Mouse (Mus musculus): Measurements from ENCODE around the gene Ghrl. TPM values are rescaled to one million over a fixed set of nuclear protein-coding genes. Genes with fewer than 3 reads are reported as not detected.
A peak's percentile ranks its signal among the peaks of the same experiment; 100 is the strongest.

The Ghrl gene
- polyA plus RNA-seq, 2 experiments, result 0.11 to 0.29 TPM

DNA sequence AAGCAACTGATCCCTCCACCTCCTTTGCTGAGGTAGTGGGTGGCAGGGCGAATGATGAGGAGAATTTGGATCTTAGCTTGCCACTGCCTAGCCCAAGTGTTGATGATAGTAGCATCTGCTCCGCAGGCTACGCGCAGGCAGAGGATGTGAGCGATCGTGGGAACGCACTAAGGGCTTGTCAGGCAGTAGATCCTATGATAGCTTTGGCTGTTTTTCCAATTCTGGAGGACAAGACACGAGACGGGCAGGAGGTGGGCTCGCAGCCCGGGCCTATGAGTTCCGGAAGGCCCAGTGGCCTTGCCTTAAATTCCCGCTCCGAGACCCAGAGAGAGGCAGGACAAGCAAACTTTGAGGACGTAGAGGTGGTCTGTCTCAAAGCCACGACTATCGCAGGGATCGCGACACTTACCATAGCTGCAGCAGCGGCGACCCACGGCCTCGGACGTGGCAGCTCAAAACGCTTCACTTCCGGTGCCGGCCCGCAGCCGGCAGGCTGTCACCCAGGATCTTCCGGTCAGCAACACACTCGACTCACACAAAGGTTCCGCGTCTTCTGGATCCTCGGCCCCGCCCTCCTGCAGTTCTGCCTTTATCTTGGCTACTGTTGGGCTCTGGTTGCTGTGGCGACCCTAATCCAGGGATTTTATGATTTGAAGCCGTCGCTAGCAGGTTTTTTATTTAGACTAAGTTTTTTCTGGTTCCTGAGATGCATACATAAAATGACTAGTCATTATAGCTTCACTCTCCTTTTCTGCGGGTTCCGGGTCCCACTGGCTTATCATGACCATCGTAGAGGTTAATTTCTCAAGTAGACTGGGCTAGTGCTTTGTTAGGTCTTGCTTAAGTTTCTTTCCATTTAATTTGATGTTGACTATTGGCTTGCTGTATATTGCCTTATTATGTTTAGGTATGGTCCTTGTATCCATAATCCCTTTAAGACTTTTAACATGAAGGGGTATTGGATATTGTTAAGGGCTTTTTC lies 20.8 kb upstream of the Ghrl start, which contains the start of gene Sec13:
Sec13 (minus strand) TSS at position 508 of the 982 bp plus-strand sequence.
- H3K4me3 ChIP-seq (ENCODE audit: insufficient read depth in 1 of 2, low read depth in 2 of 2, low read length in 2 of 2), result peak within 1 kb of the TSS; percentile 98
- no peaks in the 10 kb centered on the region for H3K9me3 ChIP-seq (ENCODE audit: control insufficient read depth, low read length)
- DNase-seq (ENCODE audit: low read depth in 3 of 3, low spot score in 3 of 3) (peak; percentile 75 to 79 (median 78)), ATAC-seq (ENCODE audit: insufficient read depth) (peak; percentile 85)
- H3K4me2 ChIP-seq (ENCODE audit: low read depth), result peak within 1 kb of the TSS; percentile 91
- H3K4me1 ChIP-seq (replicated peaks; ENCODE audit: control insufficient read depth in 2 of 2, insufficient read depth in 2 of 2, low read length in 1 of 2), result peaks cover 4 to 9% of the 10 kb centered on the region in 2 experiments; a peak in 3 of 4 replicates
- peak within 1 kb of the TSS; percentile 96 for H3K9ac ChIP-seq (replicated peaks)
- TF ChIP-seq EP300 (IDR thresholded peaks at IDR 0.05; ENCODE audit: low read depth) (no peak), CTCF (IDR thresholded peaks at IDR 0.05; ENCODE audit: low read depth) (no peak)
- H3K27ac ChIP-seq, result peak within 1 kb of the TSS; percentile 47
- H3K36me3 ChIP-seq (replicated peaks; ENCODE audit: control insufficient read depth, insufficient read depth, low read depth), result peaks cover 12% of the 10 kb centered on the region
- WGBS (ENCODE audit: insufficient replicate concordance), result 6% methylated on average over 41 of the region's 41 CpGs
- H3K27me3 ChIP-seq (ENCODE audit: control insufficient read depth, insufficient read depth, low read length), result no peaks in the 10 kb centered on the region

DNA sequence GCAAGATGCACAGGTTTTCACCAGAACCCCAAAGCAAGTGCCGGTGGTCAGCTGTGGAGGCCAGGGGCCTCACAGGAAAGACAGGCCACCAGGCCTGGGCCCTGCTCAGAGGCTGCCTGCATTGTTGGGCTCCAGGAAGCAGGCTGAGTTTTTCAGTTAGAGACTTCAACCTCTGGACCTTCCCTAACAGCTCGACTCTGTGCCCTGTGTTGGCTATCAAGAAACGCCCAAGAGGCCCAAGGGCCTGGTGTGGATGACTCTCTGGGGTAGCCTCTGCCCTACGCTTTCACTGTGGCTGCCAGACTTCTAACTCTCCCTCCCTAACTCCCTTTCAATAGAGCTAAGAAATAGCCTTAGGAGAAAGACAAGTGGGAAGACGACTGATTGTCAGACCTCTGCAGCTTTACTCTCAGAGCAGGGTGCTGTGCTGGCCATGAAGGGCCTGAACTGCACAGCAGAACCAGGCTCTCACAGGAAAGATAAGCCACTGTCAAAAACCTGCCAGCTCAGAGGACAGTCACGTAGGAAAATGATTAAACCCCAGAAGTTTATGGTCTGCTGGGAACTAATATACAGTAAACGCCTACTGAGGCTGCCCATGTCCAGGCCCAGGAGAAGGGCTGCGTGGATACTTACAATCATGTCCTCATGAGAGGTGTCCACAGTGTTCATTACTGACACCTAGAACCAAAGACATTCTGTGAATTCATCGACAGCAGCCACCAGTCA lies 17.8 kb upstream of the Ghrl start:
- no peaks in the 10 kb centered on the region for H3K27me3 ChIP-seq (ENCODE audit: control insufficient read depth, insufficient read depth, low read length)
- H3K4me1 ChIP-seq (replicated peaks; ENCODE audit: control insufficient read depth in 2 of 2, insufficient read depth in 2 of 2, low read length in 1 of 2), result peaks cover 4 to 9% of the 10 kb centered on the region in 2 experiments; a peak in 3 of 4 replicates
- no peaks in the 10 kb centered on the region for H3K9me3 ChIP-seq (ENCODE audit: control insufficient read depth, low read length)
- no peak overlapping the region for H3K4me3 ChIP-seq (ENCODE audit: insufficient read depth in 1 of 2, low read depth in 2 of 2, low read length in 2 of 2)
- TF ChIP-seq CTCF (IDR thresholded peaks at IDR 0.05; ENCODE audit: low read depth) (no peak), EP300 (IDR thresholded peaks at IDR 0.05; ENCODE audit: low read depth) (no peak)
- no peak overlapping the region for H3K9ac ChIP-seq (replicated peaks)
- H3K36me3 ChIP-seq (replicated peaks; ENCODE audit: control insufficient read depth, insufficient read depth, low read depth), result peaks cover 28% of the 10 kb centered on the region
- no peak for DNase-seq (ENCODE audit: low read depth in 3 of 3, low spot score in 3 of 3)
- ATAC-seq (ENCODE audit: insufficient read depth), result no peak
- H3K4me2 ChIP-seq (ENCODE audit: low read depth), result no peak overlapping the region
- no peak overlapping the region for H3K27ac ChIP-seq
- WGBS (ENCODE audit: insufficient replicate concordance), result 65% methylated on average over 9 of the region's 9 CpGs

DNA sequence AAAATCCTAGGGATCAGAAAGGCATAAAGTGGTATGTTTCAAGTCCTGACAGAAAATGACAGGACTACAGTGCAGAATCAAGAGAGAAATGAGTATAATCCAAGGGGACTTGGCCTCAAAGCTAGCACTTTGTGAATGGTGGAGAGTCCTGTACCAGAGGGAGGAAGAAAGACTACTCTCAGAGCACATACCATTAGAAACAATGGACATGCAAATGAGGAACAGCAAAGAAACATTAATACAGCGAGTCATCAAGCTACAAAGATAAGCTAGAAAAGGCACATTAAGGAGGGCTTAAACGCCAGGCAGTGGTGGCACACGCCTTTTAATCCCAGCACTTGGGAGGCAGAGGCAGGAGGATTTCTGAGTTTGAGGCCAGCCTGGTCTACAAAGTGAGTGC lies 11.6 kb upstream of the Ghrl start:
- Histone ChIP-seq H3K4me3 (ENCODE audit: insufficient read depth in 1 of 2, low read depth in 2 of 2, low read length in 2 of 2) (no peak overlapping the region), H3K36me3 (replicated peaks; ENCODE audit: control insufficient read depth, insufficient read depth, low read depth) (peaks cover 64% of the 10 kb centered on the region), H3K27ac (no peak overlapping the region), H3K9ac (replicated peaks) (no peak overlapping the region), H3K27me3 (ENCODE audit: control insufficient read depth, insufficient read depth, low read length) (no peaks in the 10 kb centered on the region), H3K9me3 (ENCODE audit: control insufficient read depth, low read length) (no peaks in the 10 kb centered on the region), H3K4me1 (replicated peaks; ENCODE audit: control insufficient read depth in 2 of 2, insufficient read depth in 2 of 2, low read length in 1 of 2) (no peaks in the 10 kb centered on the region), H3K4me2 (ENCODE audit: low read depth) (no peak overlapping the region)
- DNase-seq (ENCODE audit: low read depth in 3 of 3, low spot score in 3 of 3) (no peak), ATAC-seq (ENCODE audit: insufficient read depth) (no peak)
- TF ChIP-seq CTCF (IDR thresholded peaks at IDR 0.05; ENCODE audit: low read depth), result no peak
- TF ChIP-seq EP300 (IDR thresholded peaks at IDR 0.05; ENCODE audit: low read depth), result no peak
- 67% methylated on average over 3 of the region's 3 CpGs for WGBS (ENCODE audit: insufficient replicate concordance)

DNA sequence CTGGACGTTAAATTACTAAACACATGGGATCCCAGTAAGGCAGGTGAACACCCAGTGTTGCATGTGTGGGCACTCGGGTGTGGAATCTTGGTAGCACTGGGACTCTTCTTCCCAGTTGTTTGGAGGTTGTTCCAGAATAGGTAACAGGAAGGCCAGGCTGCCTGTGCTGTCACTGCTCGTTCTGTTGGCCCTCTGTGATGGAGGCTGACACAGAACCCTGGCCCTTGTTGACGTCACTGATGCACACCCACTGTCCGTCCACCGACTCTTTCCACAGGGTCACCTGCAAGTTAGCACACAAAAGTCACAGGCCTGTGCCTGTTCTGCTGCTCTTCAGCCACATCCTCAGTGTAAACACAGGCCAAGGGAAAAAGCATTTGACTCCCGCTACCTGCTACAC lies 8.5 kb upstream of the Ghrl start:
- H3K9ac ChIP-seq (replicated peaks), result no peak overlapping the region
- ATAC-seq (ENCODE audit: insufficient read depth) (no peak), DNase-seq (ENCODE audit: low read depth in 3 of 3, low spot score in 3 of 3) (no peak)
- H3K36me3 ChIP-seq (replicated peaks; ENCODE audit: control insufficient read depth, insufficient read depth, low read depth), result peaks cover 57% of the 10 kb centered on the region
- no peaks in the 10 kb centered on the region for H3K9me3 ChIP-seq (ENCODE audit: control insufficient read depth, low read length)
- no peaks in the 10 kb centered on the region for H3K27me3 ChIP-seq (ENCODE audit: control insufficient read depth, insufficient read depth, low read length)
- TF ChIP-seq CTCF (IDR thresholded peaks at IDR 0.05; ENCODE audit: low read depth) (no peak), EP300 (IDR thresholded peaks at IDR 0.05; ENCODE audit: low read depth) (no peak)
- no peak overlapping the region for H3K27ac ChIP-seq
- 79% methylated on average over 7 of the region's 7 CpGs for WGBS (ENCODE audit: insufficient replicate concordance)
- no peak overlapping the region for H3K4me2 ChIP-seq (ENCODE audit: low read depth)
- no peak overlapping the region for H3K4me3 ChIP-seq (ENCODE audit: insufficient read depth in 1 of 2, low read depth in 2 of 2, low read length in 2 of 2)
- H3K4me1 ChIP-seq (replicated peaks; ENCODE audit: control insufficient read depth in 2 of 2, insufficient read depth in 2 of 2, low read length in 1 of 2), result no peaks in the 10 kb centered on the region

DNA sequence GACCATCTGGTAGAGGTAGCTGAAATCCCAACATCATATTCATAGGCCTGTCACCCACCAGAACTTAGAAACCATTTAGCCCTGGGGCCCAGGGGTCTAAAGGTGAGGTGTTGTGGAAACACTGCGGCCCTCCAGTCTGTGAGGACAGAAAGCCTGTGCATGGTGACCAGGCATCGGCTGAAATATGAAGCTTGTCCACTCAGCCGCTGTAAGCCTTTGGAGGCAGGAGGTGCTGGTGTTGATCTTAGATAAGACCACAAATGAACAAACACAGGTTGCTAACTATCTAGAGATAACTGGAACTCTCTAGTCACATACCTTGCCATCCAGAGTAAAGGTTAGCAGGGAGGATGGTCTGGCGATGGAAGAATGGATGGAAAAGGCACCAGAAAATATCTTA lies 1.4 kb upstream of the Ghrl start:
- H3K36me3 ChIP-seq (replicated peaks; ENCODE audit: control insufficient read depth, insufficient read depth, low read depth), result peaks cover 26% of the 10 kb centered on the region
- H3K27ac ChIP-seq, result no peak overlapping the region
- 76% methylated on average over 4 of the region's 4 CpGs for WGBS (ENCODE audit: insufficient replicate concordance)

More for the DNA sequence above, 1.4 kb upstream of the Ghrl start:
- TF ChIP-seq CTCF (IDR thresholded peaks at IDR 0.05; ENCODE audit: low read depth) (no peak), EP300 (IDR thresholded peaks at IDR 0.05; ENCODE audit: low read depth) (no peak)
- H3K27me3 ChIP-seq (ENCODE audit: control insufficient read depth, insufficient read depth, low read length), result no peaks in the 10 kb centered on the region
- H3K4me2 ChIP-seq (ENCODE audit: low read depth), result no peak overlapping the region
- H3K4me1 ChIP-seq (replicated peaks; ENCODE audit: control insufficient read depth in 2 of 2, insufficient read depth in 2 of 2, low read length in 1 of 2), result peaks cover 0 to 3% of the 10 kb centered on the region in 2 experiments; a peak in 2 of 4 replicates
- H3K4me3 ChIP-seq (ENCODE audit: insufficient read depth in 1 of 2, low read depth in 2 of 2, low read length in 2 of 2), result no peak overlapping the region
- peak; percentile 58 for ATAC-seq (ENCODE audit: insufficient read depth)
- H3K9ac ChIP-seq (replicated peaks), result no peak overlapping the region
- DNase-seq (ENCODE audit: low read depth in 3 of 3, low spot score in 3 of 3), result no peak
- H3K9me3 ChIP-seq (ENCODE audit: control insufficient read depth, low read length), result no peaks in the 10 kb centered on the region

Data from liver, embryonic 14.5 days (tissue).